Mouse (Mus musculus): ENCODE measurements around the gene Mex3d.

The Mex3d gene

DNA sequence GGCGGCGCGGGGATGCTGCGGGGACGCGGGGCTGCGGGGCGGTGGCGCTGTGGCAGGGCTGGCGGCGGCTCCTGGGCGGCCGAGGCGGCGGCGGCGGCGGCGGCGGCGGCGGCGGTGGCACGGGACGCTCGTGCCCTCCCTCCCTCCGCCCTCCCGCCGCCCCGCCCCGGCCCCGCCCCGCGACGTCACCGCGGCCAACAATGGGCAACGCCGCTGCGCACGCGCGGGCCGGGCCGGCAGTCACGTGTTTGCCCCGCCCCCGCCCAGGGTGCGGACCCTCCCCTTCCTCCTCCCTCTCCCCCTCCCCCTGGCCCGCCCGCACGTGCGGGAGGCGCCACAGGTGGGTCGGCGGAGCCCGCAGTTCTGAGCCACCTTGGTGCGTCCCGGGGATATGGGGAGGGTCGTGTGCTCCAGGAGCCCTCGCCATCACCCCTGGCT lies at the start of gene Mex3d:
Gene Mex3d (minus strand): TSS at position 138 of the 438 bp plus-strand sequence.
- no peak for DNase-seq (ENCODE audit: low read depth)

DNA sequence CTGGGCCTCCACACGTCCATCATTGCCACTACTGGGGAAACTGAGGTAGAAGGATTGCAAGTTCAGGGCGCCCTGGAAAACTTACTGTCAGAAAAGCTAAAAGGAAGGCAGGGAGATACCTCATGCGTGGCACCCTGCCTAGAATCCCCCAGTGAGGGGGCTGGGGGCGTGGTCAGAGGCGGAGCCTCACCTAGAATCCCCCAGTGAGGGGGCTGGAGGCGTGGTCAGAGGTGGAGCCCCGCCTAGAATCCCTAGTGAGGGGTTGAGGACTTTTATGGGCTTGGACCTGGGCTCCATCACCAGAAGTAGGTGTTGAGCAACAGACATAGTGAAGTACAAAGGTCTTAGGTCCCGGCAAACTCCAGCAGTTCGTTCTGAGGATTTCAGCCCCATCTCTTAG lies 48.8 kb upstream of the Mex3d start:
- no peak for DNase-seq (ENCODE audit: low read depth)

DNA sequence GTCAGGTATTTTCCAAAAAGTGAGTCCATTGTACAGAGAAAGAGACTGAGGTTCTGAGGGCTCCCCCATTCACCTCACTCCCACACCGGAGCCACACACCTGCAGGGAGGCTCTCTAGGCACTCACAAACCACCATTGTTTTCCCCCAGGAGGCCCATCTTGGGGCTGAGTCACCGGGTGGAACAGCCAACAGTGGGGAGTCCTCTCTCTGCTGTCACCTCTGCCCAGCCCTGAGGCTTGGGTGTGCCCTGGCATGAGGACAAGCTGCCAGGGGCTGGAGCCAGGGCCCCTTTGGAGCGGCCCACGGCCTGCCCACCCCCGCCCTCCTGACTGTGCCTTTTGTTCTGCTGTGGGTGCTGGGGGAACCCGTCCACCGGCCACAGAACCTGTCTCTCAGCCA lies 48.3 kb upstream of the Mex3d start:
- no peak for DNase-seq (ENCODE audit: low read depth)

DNA sequence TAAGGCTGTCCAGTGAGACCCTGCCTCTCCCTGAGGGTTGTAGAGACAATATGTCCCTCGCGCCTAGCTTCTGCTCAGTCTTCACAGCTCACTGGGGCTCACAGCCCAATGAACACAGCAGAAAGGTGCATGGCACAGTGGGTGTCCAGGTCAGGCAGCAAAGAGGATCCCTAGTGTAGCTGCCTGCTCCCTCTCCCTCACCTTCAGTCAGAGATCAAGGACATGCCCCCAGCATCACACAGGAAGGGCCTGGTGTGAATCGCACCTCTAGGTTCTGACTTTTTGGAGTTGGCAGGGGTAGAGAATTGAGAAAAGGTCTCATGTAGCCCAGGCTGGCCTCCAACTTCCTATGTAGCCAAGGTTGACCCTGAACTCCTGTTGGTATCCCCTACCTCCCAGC lies 47.4 kb upstream of the Mex3d start:
- no peak for DNase-seq (ENCODE audit: low read depth)

DNA sequence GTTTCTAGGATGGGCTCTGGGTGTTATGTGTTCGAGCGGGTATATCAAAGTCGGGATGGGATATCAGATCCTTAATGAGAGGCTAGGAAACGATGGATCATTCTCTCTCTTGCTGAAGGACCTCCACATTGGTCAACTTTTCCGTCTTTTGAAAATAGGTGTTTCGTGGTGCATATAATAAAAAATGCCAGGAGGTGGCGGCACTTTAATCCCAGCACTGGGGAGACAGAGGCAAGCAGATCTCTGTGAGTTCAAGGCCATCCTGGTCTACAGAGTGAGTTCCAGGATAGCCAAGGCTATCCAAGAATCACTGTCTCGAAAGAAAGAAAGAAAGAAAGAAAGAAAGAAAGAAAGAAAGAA lies 46.8 kb upstream of the Mex3d start:
- no peak for DNase-seq (ENCODE audit: low read depth)

DNA sequence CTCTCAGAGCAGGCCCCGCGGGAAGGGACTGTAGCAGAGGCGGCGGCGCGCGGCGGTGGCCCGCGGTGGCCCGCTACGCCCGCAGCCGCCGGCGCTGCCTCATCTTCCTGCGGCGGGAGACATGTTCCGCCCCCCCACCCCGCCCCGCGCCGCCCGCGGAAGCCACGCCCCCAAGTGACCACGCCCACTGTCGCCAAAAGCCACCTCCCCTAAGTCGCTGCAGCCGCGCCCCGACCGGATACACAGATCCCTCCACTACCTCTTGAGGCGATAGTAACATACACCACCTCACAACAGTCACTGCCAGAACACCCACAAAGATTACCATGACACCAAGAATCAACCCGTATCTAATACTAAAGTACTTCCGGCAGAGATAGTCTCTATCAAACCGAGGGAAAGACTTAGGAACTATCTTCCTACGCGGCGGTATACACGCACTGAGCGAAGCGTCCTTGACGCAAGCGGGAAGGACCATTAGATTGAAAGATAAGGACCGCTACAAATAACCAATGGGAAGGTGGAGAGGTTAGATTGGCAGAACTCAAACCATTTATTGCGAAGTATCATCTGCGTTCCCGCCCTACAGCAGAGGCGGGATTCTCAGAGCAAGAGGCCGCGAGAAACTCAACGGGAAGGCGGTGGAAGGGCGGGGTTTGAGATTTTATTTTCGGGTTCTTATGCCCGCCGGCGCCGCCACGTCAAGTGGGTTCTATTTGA lies 46.2 kb upstream of the Mex3d start, which contains the start of gene Tcf3:
Gene Tcf3 (minus strand): TSS at position 135 of the 720 bp plus-strand sequence.
- DNase-seq (ENCODE audit: low read depth) = peak; percentile 98

DNA sequence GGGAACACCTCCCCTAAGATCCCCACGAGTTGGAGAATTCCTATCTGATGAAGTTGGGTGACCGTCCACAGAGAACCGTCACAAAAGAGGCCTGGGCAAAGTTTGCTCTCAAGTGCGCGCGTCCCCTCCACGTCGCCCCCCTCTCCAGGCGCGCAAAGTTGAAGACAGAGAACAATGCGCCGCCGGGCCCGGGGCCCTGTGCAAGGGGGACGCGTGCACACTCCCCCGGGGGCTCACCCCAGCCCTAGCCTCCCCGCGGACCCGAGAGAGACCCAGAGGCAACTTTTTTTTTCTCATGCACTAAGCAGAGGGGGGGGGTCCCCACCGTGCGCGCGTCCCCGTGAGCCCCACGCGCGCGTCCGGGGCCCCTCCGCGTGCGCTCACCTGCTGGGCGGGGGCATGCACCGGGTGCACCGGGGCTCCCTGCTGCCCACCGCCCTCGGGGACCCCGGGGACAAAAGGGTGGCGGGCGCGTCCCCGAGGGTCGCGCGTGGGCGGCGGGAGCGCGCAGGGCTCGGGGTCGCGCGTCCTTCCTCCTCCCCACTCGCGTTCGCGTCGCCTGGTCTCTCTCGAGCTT lies 45.6 kb upstream of the Mex3d start:
- DNase-seq (ENCODE audit: low read depth) = no peak

DNA sequence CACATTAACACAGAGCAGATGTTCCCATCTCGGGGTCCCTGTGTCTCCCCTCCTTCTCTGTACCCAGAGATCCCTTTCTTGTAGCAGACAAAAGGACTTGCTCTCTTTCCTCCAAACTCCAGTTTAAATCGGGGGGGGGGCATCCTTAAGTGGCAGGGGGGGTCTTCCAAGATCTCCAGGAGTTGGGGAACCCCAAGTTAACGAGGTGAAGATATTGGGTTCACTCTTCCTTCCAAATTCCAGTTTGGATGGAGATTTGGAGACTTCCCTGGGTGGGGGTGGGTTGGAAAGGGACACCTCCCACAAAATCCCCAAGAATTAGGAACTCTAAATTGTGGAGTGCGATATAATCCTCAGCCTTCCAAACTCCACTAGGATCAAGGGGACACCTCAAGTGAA lies 44.9 kb upstream of the Mex3d start:
- no peak for DNase-seq (ENCODE audit: low read depth)

DNA sequence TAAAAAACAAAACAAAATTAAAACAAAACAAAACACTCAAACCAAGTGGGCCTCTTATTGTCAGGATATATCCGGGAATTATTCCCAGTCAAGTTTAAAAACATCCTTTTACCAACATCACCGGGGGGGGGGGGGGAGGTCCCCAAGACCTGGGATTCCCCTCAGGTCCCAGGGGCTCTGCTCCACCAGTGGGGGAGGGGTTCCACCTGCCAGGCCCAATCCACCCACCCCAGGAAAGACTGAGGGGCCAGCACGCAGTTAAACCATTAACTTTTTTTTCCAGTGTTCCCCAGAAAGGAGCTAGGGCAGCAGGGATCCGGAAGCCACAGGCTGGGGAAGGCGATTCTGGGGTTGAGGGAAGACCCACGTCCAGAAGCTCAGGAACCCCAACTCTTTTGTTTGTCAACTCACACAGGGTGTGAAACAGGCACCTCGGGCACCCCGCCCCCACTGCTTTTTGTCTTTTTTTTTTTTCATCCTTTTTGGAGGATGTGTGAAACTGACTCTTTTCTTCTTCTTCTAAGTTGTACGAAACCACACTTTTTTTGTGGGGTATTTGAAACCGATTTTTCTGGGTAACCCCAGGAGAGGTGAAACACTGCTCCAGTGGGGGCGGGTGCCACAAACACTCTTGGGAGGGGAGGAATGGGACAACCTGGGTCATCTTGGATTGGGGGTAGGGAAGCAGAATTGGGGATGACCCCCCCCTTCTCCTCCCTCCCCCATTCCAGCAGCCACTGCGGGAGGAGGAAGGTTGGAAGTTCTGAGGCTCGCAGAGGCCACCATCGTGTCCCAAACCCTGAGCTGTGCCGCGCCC lies 44.3 kb upstream of the Mex3d start:
- no peak for DNase-seq (ENCODE audit: low read depth)

DNA sequence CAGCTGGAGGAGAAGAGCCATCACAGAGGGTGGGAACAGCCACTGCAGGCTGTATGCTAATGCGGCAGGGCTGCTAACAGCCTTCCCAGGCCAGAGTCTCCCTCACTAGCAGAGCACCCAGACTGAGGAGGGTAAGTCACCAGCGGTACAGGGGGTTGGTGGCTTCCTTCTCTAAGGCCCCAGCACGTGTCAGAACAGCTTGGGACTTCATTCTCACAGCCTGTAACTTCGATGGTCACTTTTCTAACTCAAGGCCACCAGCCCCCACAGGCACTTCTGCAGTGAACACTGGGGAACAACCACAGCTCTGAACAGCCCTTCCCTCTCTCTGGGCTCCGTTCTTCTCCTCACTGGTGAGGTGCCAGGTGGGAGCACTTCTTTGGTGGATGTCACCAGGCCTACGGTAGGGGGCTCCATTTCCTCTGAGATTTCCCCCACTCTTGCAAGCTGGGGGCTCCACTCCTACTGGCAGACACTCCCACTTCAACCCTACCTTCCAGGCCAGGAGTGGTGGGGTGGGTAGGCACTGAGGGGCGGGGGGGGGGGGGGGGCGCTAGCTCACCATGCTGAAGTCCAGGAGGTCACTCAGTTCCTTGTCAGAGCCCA lies 43.0 kb upstream of the Mex3d start:
- DNase-seq (ENCODE audit: low read depth) = no peak

DNA sequence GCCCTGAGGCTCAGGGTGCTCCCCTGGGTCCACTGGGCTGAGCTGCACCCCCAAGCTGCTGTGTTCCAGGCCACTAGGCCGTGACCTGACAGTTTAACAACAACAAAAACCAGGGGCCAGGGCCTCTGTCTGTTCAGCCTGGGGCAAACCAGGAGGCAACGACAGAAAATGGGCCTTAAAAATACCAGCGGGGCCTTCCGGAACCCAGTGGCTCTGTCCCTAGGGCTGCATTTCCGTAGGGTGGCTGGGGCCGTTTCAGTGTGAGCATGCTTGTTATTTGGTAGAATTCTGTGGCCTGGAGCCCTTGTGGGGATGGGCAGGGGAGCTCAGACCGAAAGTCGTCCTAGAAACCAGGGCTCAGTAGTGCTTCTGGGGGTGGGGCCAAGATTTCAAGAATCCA lies 42.3 kb upstream of the Mex3d start:
- no peak for DNase-seq (ENCODE audit: low read depth)

DNA sequence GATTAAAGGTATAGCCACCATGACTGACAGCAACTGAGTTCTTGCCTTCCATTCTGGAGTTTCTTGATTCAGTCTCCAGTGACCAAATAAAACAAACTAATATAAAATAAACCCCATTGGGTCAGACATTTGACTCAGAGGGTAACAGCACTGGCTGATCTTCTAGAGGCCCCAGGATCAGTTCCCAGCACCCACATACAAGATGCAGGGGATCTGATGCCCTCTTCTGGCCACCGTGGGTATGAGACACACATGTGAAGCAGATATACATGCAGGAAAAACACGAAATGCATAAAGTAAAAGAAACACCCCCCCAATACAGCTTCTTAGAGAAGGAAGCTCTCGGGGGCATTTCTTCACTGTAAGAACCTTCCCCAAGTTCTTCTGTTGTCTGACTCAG lies 37.6 kb upstream of the Mex3d start:
- no peak for DNase-seq (ENCODE audit: low read depth)

DNA sequence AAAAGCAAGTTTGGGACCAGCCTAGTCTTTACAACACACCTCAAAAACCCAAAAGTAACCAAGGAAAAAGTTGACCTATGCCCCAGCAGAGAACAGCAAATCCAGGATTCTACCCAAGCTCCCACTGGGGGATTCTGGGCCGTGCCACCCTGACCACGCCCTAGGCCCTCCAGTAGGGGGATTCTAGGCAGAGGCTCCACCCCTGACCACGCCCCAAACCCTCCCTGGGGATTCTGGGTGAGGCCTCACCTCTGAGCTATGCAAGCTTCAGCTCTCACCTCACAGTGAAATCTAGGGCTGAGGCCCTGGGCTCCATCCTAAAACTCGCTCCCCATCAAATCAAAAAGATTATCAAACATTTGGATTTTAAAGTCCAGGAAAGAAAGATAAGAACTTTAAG lies 36.1 kb upstream of the Mex3d start:
- DNase-seq (ENCODE audit: low read depth) = no peak

DNA sequence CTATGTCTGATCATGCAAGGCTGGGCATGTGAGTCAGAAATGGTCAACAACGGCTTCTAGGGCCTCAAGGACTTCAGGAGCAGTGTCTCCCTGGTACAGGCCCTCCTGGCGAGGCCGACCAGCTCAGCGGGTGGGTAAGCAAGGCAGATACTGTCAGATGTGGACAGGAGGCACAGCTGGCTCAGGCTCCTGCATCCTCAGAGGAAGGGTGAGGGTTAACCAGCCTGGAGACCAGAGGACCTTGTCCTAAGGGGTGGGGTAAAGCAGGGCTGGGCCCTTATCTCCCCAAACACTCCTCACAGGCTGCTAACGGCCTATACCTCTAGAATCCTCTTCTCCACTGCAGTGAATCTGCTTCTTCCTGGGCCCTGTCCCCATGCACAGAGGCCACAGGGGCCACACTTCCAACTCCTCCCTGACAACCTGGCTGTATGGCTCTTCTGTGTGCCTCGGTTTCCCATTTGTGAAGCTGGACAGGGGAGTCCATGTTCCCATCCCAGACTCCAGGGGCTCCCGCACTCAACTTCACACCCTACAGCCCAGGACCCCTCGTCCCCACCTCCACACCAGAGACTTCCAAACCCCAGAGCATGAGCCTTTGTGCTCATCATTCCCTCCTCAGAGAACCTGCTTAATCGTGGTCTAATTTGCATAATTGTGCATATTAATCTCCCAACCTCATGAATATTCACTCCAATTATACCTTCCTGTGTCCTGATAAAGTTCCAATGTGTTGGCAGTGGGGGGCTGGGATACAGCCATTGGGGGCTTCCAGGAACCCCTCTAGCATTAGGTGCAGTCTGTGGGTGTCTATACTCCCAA lies 34.4 kb upstream of the Mex3d start:
- DNase-seq (ENCODE audit: low read depth) = no peak

DNA sequence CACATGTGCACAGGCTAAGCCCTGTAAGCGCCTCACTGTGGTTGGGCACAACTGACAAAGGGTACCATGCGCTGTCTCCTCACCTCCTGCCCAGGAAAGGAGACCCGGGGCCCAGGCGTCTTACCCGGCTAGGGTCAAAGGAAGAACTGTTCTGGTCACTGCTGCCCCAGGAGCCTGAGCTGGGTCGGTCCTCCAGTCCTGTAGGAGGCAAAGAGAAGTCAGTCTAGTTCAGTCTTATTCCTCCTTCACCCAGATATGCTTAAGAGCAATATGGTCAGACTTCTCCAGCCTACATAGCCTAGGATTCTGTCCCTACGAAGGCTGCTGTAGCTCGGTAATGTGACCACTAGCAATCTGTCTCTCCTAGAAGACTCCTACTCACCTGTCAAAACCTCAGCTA lies 33.7 kb upstream of the Mex3d start:
- DNase-seq (ENCODE audit: low read depth) = no peak

DNA sequence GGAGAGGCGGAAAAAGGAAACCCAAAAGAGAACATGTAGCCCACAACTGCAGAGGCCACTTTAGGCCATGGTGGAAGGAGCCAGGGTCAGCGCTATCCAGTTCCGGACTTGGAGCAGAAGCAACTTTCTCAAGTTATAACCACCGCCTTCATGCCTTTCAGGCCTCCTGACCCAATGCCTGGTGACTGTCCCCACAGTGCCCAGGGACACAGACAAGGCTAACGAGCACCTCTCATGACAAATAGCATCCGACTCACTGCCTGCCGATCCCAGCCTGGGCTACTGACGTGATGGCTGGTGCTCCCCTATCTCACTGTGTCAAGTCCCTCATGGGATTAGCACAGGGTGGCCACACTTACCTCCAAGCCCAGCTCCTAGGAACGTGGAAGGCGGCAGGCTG lies 33.3 kb upstream of the Mex3d start:
- DNase-seq (ENCODE audit: low read depth) = no peak

DNA sequence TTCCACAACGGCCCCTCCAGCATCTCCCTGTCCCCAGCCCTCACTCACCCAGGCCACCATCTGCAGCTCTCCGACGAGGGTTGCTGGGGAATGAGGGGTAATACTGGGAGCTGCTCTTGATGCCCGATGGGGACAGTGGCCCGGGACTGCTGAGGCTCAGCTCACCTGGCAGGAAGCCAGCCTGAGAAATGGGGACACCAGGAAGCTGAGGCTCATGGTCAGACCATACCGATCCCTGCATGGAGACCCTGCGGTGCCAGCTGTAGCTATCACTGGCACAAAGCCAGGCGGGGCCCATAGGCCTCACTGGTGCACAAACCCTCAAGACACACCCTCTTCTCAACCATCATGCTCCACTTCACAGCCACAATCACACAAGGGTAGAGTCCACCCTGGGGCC lies 32.0 kb upstream of the Mex3d start:
- DNase-seq (ENCODE audit: low read depth) = no peak

DNA sequence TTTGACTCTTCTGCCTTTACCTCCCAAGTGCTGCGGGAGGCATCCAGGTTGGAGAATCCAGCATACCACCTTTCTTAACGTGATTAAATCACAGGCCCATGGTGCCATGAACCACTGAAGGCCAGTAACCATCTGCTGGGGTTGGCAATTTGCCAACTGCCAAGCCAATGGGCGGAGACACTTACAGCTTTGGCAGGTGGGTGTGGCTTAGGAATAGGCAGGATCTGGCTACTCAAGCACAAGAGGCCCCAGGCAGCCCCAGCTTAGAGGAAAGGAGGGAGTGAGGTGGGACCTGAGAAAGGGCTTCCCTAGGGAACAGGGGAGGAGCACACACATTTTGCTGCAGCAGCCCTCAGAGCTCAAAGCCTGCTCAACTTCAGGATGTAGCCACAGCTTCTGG lies 30.9 kb upstream of the Mex3d start:
- DNase-seq (ENCODE audit: low read depth) = no peak

DNA sequence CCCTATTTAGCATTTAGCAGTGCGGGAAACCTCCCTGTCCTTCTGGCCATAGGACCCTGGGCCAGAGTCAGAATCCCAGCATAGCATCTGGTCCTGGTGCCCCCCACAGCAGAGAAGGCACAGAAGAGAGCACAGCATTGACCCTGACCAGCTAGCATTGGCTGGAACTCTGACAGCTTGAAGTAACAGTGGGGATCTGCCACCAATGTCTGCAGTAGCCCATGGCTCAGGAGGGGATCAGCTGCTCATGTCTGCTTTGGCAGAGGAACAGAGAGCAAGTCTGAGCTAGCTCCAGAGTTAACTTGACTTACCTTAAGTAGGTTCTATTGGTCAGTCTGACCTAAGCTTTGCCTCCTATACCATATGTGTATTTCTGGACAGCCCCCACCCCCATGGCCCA lies 30.4 kb upstream of the Mex3d start:
- DNase-seq (ENCODE audit: low read depth) = no peak

DNA sequence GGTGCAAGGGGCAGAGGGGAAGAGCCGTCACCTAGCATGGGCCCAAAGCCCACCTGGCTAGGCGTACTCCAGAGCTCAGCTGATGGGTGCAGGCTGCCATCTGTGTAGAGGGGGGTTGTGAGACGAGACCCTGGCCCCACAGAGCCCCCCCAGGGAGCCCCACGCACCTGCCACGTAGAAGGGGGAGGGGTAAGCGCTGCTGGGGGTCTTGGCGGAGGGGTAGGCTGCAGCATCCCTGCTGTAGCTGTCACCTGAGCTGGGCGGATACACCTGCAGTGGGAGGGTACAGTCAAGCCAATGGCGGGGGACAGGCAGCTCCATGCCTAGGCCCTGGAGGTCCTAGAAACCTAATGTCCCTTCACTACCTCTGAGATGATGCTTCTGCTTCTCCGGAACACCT lies 29.9 kb upstream of the Mex3d start:
- DNase-seq (ENCODE audit: low read depth) = no peak

DNA sequence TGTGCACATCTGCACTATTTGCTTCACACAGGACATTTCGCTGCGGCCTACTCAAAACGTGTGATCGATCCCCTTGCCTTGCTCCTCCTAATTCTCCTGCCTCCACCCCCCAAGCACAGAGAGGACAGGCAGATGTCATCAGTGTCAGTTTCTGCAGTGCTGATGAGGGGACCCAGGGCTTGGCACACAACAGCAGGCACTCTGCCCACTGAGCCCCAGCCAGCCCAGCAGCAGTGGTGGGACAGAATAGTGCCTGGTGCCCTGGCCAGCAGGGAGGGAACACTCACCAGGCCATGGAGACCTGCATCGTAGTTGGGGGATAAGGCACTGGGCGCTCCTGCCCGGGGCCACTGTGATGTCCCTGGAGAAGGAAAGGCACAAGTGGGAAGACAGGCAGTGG lies 28.1 kb upstream of the Mex3d start:
- no peak for DNase-seq (ENCODE audit: low read depth)

Measured in fibroblast of lung, adult 2 months (primary cell).